Mouse (Mus musculus) G1E (cell line): ENCODE measurements around the gene Tmeff1.

ENCODE experiments used
- CTCF ChIP-seq: IDR thresholded peaks from 2 replicates; pipeline ENCODE4 v1.5.1; 2012; ENCODE audit warnings: low read depth, low read length, inconsistent platforms, mixed read lengths
- GATA1 ChIP-seq: IDR thresholded peaks from 2 replicates; pipeline ENCODE4 v1.6.1; 2012; ENCODE audit warnings: borderline replicate concordance, low read length, inconsistent platforms, mixed read lengths
- TAL1 ChIP-seq: conservative IDR thresholded peaks from 2 replicates; pipeline ENCODE4 v1.6.1; 2012; ENCODE audit warnings: low read depth, low read length, inconsistent platforms, mixed read lengths

DNA sequence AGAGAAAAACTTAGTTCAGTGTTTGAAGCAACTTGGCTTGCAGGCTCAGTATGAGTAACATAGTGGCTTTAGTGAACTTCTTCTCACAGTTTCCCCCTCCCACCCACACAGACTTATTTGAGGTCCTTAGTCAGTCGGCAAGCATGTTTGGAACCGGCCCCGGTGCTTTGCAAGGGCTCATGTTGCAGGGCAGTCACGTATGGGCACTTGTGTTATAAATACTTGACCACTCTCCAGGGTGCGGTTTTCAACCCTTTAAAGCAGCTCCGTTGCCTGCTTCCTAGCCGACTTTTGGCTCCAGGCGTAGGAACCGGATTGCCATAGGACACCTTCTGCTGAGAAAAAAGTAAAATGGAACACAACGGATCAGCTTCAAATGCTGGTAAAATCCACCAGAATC lies 78.3 kb downstream of the Tmeff1 start, which contains the start of gene Cavin4:
- TF ChIP-seq CTCF (no peak), GATA1 (no peak), TAL1 (no peak)
